Mouse (Mus musculus): ENCODE measurements around the gene Plxnb2.

Plxnb2 gene

DNA sequence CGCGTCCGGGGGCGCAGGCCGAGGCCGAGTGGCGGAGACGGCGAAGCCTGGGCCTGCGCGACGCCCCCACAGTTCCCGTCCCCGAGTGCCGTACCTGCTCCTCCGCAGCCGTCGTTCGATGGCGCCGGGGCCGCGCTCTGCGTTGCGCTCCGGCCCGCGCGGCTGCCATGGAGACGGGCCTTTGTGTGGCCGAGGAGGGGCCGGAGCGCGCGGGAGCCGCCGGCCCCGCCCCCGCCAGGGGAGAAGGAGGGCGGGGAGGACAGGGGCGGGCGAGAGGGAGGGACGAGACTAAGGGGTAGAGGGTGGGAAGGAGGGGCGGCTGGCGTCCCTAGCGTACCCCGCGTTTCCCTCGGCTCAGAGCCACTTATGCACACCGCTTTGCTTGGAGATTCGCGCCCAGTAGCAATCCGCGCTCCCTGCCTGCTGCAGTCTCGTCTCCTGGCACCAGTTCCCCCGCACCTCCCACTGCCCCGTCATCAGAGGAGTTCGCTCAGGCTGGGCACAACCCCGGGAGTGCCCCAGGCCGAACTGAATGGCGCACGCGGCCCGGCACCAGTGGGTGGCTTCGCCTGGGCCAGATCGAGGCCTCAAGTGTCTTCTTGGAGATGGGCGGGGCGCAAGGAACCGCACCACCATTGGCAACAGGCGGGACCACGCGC is at the start of gene Plxnb2:
Plxnb2 (minus strand) TSS at position 218 of the 659 bp plus-strand sequence.
- in situ Hi-C loops (cut with MboI): no loop called here

DNA sequence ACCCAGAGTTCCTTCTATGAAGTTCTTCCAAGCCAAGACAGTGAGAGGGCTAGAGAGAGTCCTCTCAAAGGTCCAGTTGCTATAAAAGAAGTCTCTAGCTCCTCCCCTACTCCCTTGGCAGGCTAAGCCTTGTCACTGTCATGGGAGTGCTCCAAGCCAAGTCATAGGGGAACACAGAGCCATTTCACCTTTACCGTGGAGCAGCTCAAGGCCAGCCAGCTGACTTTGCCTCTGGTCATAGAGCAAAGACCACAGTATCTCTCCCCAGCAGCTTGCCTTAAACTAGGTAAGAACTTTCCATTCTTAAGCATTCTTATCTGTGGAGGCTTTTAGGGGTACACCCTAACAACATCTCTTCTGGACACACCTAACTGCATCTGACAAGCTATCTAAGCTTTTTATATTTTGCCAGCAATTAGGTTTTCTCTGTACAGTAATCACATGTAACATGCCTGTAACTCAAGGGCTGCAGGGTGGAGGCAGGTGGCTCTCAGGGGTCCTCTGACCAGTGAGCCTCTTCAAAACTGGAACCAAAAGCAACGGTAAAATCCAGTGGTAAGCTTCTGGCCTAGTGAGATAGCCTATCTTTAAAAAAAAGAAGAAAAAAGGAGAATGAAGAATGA is 35.1 kb upstream of the Plxnb2 start:
- in situ Hi-C loops (cut with MboI): no loop called here

DNA sequence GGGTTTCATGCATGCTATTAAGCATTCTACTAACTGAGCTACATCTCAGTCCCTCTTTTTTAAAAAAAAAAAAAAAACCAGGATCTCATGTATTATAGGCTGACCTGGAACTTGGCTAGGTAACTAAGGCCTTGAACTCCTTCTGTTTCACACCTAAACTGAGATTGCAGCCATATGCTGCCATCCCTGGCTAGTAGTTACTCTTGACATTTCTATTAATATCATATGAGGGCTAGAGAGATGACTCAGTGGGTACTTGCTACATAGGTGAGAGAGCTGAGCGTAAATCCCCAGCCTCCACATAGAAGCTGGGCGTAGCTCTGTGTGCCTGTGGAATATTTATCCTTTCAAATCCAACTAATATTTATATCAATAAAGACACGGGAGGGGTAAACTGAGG is 34.4 kb upstream of the Plxnb2 start:
- in situ Hi-C loops (cut with MboI): no loop called here

DNA sequence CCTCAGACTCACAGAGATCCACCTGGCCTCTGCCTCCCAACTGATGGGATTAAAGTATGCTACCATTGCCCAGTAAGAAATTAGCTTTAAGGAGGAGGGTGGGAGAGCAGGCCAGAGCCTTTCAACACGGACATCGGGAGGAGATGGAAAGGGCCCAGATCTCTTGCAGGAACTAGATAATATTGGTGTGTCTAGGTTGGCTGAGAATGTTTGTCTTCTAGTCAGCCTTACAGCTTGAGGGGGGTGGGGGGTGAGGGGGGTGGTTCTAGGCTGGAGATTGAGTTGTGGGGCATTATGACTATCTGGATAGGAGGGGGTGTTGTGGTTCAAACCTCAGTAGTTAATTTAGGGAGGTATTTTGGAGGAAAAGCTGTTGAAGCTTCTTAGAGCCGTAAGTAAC is 32.9 kb upstream of the Plxnb2 start:
- in situ Hi-C loops (cut with MboI): no loop called here

DNA sequence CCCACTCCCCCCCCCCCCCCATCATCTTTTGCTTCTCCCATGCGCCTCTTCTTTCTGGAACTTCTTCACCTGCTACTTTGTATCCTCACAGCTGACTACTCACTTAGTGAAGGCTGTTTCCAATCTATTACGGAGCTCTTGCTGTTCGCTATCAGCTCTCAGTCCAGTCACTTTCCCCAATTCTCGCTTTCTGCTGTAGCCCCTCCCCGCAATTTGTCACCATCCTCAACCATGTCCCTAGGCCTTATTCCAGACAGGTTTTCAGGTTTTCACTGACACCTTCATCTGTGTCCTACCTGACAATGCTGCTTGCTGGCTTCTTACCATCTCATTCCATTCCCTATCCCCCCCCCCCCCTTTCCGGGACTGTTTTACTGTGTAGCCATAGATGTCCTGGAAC is 31.9 kb upstream of the Plxnb2 start:
- in situ Hi-C loops (cut with MboI): no loop called here

DNA sequence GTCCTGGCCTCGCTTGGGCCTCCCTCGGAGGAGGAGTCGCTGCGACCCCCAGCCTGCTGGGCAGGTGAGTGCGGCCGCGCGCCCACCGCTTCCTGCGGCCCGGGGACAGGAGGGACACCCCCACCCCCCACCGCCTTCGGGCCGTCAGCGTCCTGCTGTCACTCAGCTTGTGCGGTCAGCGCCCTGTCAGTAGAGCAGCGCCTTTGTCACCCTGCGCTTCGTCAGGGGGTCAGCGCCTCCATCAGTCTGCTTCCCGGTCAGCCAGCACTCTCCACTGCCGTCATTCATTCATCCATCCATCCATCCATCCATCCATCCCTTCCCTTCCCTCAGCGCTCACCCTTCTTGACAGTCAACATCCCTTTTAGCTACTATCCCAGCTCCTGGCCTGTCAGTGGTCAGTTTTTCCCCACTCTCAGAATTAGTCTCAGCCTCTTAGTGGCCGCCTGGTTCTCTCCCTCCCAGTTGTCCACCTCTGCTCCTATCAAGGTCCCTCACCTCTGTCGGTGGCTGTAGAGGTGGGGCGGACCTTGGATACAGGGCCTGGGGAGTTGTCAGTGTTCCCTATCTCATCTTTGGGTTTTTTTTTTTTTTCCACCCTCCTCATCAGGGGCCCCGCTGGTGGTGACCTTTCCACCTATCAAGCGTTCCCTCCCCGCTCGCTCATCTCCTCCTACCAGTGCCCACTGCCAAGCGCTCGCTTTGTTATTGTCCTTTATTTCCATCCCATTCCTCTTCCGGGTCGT is 31.3 kb upstream of the Plxnb2 start:
- in situ Hi-C loops (cut with MboI): no loop called here

DNA sequence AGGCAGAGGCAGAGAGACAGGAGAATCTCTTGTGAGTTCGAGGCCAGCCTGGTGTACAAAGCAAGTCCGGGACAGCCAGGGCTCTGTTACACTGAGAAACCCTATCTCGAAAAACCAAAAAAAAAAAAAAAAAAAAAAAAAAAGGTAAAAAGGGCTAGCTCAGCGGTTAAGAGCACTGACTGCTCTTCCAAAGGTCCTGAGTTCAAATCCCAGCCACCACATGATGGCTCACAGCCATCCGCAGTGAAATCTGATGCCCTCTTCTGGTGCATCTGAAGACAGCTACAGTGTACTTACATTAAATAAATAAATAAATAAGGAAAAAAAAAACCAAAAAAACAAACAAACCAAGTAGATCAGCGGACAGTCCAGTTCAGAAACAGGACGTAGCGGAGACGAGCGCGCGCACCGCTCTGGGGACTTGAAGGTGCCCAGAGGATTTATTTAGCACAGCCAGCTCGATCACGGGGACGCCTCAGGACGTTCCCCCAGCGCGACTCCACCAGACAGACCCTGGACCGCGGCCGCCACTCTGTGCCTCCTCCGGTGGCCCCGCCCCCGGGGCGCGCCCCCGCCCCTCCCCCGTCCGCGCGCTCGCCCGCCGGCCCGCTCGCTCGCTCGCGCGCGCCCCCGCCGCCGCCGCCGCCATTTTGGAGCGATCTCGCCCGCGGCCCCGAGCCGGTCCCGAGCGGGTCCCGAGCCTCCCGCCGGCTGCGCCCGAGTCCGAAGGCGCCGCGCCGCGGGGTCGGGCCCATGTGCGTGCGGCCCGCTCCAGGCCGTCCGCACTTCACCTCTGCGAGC is 30.5 kb upstream of the Plxnb2 start, which contains the start of gene Ppp6r2:
Ppp6r2 (plus strand) TSS at position 639 of the 801 bp plus-strand sequence.
- in situ Hi-C loops (cut with MboI): no loop called here

DNA sequence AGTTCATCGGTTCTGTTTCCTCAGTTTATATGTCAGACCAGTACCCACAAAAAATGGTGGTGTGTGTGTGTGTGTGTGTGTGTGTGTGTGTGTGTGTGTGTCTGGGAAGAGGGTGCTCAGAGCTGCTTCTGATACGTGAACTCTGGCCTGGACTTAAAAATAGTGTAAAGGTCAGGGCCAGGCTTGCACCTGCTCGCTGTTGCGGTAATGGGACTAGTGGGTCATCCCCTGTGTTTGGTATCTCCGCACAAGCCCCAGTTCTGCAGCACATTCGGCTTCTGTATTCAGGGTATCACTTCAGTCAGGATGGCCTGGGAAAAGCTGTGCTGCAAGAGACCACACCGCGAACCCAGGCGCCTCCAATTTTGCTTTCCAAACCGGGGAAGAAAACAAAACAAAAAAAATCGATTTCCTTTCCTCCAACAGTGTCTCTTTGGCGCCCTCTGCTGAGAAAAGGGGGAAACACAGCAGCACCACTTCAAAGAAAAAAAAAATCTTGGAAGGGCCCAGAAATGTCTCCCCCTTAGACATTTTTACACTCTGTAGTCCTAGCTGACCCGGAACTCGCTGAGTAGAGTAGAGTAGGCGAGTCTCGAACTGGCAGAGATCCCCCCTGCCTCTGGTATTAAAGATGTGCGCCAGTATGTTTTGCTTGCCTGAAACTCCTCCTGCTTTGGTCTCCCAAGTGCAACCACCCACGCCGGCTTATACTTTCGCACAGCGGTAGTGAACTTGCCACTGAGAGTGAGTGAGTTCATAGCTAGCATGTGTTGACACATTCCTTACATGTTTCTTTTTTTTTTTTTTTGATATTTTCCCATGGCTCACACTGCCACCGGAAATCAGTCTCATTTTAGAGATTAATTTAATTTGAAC is 29.5 kb upstream of the Plxnb2 start:
- in situ Hi-C loops (cut with MboI): no loop called here

DNA sequence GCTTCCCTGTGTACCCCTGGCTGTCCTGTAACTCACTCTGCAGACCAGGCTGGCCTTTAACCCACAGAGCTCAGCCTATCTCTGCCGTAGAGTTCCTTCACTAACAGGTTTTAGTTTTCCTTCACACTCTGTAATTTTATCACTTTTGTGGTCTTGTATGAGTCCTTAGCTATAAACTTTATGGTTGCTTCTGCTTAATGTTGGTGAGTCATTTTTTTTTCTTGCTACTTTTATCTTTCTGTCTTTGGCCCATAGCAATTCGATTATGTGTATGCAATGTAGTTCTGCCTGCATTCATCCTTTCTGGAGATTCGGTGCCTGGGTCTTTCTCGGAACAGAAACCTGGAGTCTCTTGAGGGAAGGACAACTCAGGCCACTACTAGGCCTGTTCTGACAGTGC is 26.9 kb upstream of the Plxnb2 start:
- in situ Hi-C loops (cut with MboI): no loop called here

DNA sequence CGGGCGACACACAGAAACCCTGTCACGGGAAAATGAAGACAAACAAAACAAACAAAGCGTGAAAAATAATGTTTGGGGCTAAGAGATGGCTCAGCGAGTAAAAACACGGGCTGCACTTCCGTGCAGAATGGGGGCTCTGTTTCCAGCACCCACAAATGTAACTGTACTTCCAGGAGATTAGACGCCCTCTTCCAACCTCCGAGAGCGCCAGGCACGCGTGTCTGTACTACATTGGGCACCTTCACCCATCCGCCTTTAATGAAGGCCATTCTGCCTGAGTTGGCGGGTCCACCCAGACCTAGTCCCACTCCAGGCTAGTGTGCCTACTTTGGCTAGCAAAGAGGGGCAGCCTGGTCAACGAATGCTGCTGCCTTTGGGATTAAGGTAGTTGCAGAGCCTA is 16.5 kb upstream of the Plxnb2 start:
- in situ Hi-C loops (cut with MboI): no loop called here

DNA sequence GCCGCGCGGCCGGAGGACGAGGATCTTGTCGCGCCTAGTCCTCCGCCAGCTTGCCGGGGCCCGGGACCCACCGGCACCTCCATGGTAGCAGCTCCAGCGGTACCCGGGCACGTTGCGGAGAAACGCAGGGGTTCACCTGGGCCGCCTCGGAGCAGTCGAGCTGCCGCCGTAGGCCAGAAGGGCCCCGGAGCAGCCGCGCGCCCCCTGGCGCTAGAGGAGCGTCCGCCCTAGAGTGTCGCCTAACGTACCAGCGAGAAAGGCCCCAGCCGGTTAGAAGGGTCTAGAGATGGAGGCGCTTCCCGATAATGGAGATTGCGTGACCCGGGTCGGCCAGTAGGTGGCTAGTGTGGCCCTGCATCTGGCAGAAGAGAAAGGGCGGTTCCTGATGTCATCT is 15.7 kb upstream of the Plxnb2 start, which contains the start of gene Dennd6b:
Dennd6b (minus strand) TSS at position 184 of the 394 bp plus-strand sequence.
- in situ Hi-C loops (cut with MboI): no loop called here

DNA sequence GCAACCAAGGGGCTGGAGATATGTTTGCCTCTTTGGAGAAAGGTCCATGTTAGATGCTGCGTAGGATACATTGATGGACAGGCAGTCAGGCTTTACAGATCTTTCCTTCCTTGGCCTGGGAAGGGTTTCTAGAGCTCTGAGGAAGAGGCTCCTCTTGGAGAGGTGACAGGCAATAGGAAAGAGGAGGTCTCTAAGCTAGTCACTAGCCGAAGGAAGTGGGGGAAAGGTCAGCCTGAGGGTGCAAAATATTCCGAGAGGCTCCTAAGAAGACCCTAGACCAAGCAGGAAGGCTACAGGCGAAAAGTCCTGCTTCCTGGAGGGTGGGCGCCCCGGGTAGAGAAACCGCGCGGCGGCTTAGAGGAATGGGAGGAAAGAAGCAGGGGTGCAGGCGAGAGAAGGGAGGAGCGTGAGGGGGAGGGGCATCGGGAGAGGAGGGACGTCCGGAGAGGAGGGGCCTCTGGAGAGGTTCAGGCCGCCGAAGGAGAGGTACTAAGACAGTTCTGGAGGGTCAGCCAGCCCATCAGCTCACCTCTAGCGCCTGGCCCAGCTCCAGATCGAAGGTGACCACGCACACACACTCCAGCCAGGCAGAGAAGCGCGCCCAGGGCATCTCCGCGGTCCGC is 15.2 kb upstream of the Plxnb2 start:
- in situ Hi-C loops (cut with MboI): no loop called here

DNA sequence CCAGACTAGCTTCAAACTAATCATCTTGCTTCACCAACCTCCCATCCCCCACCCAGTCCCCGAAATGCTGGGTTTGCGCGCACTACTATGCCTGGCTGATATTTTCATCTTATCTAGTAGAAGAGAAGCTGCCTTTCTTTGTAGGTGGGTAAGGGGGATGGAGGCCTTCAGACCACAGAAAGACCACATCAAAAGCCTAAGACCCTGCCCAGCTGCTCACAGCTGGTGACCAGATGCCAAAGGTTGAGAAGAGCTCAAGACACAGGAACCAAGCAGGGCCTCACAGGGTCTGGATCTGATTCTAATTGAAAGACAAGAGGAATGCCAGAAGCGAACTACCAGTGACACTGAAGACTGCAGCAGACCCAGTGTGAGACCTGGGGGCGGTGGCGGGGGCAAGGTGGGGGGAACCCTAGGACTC is 14.7 kb upstream of the Plxnb2 start:
- in situ Hi-C loops (cut with MboI): no loop called here

DNA sequence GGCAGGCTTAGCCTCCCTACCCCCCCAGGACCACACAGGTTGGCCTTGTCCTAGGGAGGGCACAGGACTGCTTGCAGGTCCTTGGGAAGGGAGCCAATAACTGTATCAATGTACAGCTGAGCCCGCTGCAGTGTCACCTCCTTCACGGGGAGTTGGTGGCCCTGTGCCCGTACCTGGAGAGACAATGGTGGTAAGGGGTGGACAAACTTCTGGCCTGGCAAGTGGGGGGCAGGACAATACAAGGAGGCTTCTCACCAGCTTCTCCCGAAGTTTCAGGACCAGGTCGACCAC is 4.3 kb upstream of the Plxnb2 start:
- in situ Hi-C loops (cut with MboI): no loop called here

DNA sequence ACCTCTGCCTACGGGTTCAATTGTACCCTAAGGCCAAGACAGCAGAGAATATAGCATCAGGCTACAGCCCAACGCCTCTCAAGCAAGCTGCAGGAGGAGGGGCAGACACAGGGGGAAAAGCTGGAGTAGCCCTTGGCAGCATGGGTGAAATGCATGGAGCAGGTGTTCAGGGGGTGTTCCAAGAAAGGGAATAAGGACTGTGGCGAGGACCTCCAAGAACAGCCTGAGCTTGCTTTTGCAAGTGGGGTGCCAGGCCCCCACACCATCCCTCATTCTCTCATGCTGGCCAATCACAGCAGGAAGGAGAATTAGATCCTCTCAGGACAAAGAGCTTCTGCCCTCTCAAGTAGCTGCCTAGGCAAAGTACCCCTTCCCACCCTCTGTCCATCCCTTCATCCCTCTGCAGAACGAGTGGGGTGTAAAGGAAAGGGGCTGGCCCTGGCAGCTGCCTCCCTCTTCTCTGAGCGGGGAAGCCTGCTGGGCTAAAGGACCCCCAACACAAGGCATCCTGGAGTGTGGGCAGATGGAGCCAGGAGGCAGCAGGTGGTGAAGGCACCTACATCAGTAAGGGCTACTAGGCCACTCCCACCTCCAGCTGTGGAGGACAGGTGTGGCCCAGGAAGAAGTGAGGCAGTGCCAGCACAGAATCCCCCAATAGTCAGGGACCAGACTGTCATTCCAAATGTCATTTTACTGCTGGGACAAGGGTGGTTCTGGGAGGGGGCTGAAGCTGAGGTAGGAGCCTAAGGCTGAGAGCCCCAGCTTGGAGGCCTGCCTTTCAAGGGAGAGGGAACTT is 3.8 kb upstream of the Plxnb2 start:
- in situ Hi-C loops (cut with MboI): no loop called here

DNA sequence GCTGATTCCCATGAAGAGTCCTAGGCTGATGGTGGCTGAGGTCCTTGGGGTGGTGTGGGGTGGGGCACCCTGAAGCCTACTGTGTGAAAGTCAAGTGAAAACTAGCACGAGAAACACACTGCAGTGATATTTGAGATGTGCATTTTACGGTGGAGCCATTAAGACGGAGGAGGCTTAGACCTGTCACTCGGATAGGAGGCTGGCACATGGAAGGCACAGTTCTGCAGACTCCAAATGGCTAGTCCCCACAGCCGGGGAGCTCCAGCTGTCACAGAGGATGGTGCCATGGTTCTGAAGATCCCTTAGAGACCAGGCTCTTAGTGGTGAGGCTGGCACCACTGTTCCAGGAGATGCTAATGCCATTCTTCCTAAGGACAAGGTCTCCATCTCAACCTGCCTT is 2.3 kb upstream of the Plxnb2 start:
- in situ Hi-C loops (cut with MboI): no loop called here

DNA sequence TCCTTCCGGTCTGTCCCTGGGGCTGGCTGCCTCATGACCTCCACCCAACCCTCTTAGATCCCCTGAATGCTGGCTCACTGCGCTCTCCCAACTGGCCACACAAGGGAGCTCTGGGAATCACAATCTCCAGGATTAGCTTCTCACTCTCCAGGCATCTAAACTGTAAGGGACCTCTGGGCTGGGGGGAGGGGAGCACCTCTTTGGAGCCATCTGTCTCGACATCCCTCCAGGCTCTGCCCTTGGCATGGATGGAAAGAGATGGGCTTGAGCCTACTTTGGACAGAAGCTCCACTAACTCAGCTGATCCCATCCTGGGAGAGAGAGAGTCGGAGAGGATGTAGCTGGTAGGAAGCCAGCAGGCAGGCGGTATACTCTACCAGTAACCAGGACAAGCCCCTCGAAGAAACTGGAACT is 1.7 kb upstream of the Plxnb2 start:
- in situ Hi-C loops (cut with MboI): no loop called here

DNA sequence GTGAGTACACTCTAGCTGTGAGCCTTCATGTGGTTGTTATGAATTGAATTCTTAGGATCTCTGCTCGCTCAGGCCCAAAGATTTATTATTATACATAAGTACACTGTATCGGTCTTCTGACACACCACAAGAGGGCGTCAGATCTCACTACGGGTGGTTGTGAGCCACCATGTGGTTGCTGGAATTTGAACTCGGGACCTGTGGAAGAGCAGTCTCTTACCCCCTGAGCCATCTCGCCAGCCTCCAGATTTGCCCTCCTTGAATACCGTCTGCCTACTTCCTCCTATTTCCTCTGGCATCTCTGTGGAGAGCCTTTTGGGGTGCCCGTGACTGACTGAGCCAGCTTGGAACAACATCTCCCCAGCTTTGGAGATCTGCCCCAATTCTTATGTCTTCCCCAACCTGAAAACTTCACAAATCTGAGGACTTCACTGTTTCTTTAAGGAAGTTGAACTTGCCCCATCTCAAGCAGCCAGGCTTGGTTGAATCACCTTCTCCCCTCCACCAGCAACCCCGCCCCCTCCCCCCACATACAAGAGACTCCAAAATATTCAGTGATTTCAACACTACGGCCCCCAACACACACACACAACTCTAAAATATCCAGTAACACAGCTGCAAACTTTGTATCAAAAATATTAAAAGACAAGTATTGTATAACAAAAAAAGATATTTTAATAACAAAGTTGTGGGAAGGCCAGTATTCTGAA is 1.1 kb upstream of the Plxnb2 start:
- in situ Hi-C loops (cut with MboI): no loop called here

DNA sequence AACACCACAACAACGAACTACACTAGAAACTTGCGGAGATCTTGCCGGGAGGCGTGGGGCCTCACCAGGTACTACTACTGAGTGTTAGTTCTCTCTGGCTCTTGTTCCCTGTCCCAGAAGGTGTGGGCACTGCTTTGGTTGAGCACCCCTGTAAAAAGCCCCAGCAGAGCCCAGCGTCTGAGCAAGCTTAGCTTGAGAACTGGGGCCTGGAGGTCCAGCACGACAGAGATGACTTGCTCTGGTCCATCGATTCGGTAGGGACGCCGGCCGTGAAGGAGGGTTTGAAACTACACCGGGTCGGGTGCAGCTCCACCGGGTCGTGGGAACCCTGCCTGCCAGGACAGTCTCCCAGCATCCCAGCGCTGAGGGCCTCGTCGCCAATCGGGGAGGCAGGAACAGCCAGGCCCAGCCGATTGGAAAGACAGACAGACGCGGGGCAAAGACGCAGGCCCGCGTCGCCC is 477 bp downstream of the Plxnb2 start:
- in situ Hi-C loops (cut with MboI): no loop called here

DNA sequence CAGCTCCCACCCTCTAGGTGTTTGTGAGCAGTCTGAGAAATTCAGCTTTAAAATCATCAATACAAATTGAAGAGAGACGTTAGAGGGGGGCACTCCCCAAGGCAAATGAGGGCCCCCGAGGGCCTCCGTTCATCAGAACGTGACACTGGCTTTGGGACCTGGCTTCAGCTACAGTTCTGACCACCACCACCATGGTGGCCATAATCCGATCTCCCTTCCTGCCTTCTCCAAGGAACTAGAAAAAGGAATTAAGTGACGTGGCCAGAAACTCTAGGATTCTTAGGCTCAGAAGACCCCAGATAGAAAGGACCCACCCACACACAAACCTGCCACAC is 991 bp downstream of the Plxnb2 start:
- in situ Hi-C loops (cut with MboI): no loop called here
